Mouse (Mus musculus) granulocyte monocyte progenitor cell, adult 5-6 weeks (primary cell): ENCODE measurements around the gene Dcaf15. TPM values are rescaled to one million over a fixed set of nuclear protein-coding genes. Genes with fewer than 3 reads are reported as not detected.

Experiments
- ATAC-seq: replicated peaks from 2 replicates; pipeline ENCODE4 v1.8.0; 2016; ENCODE audit warnings: mild to moderate bottlenecking, moderate TSS enrichment, inconsistent platforms; ENCODE audit not compliant: poor library complexity, severe bottlenecking
- total RNA-seq, 2 experiments: library from RNA; stranded (forward) in 1 of 2; stranded (reverse) in 1 of 2; fragments of 200-712, 200-1000 nt in 1 of 2; fragments of >200 nt in 1 of 2; fragmentation: Nextera tagmentation in 1 of 2; gene quantifications; 2 replicates each; pipeline ENCODE4 v1.2.3; 2014 to 2017

Gene Dcaf15
- total RNA-seq, 2 experiments from 2014 or later, result 15.2 to 19.9 TPM

DNA sequence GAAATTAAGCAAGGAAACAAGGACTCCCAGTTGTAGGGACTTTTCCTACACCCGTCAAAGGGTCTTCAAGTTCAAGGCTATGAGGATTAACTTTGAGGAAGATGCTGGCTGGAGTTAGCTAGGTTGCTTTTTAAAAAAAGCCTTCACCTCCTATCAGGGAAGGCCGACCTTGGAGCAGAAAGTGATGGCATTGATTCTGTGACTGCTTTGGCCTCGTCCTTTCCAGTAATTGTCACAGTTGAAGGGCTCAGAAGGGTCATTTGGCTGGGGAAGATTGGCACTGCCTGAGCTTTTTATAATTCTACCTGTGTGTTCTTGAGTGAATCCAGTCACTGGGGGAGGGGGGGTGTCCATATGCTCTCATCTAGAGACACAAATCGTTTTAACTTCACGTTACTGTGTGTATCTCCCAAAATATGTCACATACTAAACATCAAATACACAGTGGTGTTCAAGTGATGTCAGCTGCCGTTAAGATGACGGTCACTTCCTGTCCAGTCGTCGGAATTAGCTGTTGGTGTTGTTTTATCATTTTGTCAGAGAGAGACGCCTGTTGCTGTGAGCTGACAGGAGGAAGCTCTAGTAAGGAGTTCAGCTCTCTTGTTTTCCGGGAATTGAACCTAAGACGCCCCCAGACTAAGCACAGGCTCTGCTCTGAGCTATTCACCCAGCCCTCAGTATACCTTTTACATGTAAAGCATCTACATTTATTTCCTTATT is 36.1 kb downstream of the Dcaf15 start:
- no peak for ATAC-seq

- ATAC-seq, result no peak
These were observed 36.7 kb downstream of the Dcaf15 start for GRCm38 (mm10) chr8:84067911-84068310.

- ATAC-seq, result peak; percentile 49
These were observed 37.5 kb downstream of the Dcaf15 start for GRCm38 (mm10) chr8:84067047-84067573.

DNA sequence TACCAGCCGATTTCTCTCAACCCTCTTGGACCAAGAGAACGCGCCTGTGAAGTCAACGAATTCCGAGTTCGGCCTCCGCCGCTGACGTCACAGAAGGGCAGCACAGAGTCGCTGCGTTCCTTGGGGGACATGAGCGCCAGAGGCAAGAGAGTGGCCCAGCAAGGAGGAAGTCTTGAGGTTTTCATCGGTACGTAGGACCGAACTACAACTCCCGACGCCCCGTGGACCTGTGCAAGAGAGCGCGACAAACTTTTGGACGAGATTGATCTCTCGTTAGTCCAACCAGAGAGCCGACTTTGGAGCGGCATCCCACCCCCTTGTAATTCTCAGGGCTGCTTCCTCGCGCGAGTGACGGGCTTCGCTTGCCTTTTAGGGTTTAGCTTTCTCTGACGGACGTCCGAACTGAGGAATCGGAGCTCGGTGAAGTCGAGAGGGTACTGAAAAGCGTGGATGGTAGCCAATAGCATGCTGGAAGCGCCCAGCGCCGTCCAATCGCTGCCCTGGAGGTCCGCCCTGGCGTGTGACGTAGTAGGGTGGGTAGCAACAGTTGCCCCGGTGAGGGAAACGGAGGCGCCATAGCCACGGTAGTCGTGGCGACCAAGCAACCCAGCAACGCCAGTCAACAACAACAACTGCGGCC is 38.2 kb downstream of the Dcaf15 start, which contains the start of gene Rfx1:
Gene Rfx1, plus strand, starts transcription at position 544 of the 640 bp plus-strand sequence.
- peak; percentile 82 for ATAC-seq

DNA sequence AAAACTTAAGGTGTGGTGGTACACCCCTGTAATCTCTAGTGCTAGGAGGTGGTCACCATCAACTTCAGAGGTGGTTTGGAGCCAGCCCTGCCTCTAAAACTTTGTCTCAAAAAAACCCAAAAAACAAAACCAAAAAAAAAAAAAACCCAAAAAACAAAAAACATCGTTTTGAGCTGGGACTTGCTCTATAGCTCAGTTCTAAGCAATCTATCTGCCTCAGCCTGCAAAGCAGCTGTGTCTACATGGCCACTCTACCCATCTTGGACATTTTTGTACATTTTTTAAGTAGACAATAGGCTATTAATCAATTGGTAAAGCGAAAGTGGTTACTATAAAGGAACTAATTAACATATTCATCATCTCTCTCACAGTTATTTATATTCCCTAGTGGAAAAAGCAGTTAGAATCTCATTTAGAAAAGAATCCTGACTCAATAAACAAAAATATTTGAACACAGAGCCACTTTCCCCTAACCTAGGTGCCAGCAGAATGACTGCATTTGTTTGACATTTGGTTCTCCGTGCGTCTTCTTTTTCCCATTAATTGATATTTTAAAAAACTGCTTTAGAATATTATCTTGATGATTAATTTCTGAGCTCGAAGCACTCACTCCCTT is 39.0 kb downstream of the Dcaf15 start:
- no peak for ATAC-seq

GRCm38 (mm10) chr8:84065037-84065436 is 39.5 kb downstream of the Dcaf15 start, which contains the start of gene Gm10643:
TSS of gene Gm10643 (minus strand) at chr8:84065137.
- no peak for ATAC-seq

DNA sequence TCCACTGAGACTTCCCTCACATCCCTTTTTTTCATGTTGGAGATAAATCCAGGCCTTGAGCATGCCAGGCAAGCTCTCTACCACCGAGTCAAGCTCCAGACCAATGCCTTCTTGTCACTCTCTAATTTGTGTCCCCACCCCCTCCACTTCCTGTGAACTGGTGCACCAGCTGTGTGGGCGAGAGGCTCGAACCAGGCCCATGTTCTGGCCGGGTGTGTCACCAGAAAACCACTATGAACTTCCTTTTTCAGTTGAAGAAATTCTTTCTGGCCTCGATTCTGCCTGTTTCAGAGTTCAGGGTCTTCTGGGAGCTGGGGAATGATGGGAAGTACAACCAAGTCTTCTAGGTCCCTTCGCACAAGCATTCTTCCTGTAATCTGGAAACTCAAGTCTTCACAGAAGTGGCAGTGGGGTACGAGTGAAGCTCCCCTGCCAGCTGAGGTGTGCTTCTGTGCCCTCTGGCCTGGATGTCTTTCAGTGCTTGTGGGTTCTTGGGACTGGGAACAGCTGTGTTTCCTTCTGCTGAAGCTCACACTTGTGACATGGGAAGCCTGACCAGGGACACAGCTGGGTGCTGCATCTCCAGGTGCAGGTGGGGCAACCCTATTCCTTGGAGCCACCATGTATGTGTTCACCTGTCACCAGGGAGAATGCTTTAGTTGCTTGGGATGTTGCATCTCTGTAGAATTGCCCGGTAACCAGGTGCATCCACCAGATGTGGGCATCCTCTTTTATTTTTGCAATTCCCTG is 40.5 kb downstream of the Dcaf15 start:
- ATAC-seq, result peak; percentile 18

DNA sequence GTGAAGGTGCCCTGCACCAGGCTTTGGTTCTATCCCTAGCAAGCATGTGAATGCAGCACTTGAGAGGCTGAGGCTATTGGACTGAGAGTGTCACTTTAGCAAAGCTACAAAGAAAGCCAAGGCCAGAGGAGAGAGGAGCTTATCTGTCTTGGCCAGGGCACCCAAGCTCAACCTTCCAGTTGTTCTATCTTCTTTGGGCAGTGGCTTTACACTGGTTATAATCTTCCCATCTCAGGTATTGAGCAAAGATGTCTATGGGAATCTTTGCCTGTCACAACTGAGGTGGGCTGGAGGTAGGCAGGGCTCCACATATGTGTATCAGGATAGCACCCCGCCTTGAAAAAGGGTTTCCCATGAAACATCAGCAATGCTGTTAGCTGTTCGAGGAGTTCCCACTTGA is 44.3 kb downstream of the Dcaf15 start:
- ATAC-seq, result no peak

DNA sequence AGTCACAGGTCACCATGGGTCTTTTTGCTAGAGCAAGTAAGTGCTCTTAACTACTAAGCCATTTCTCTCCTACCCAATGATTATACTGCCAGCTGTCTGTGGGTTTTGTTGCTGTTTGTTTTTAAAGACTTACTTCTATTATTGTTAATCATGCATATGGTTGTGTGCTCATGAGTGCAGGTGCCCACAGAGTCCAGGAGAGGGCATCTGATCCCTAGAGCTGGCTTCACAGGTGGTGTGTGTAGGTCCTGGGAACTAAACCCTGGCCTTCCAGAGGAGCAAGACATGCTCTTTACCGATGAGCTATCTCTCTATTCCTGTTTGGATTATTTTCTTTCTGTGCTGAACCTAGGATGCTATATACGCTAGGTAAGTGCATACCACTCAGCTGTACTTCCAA is 45.3 kb downstream of the Dcaf15 start:
- ATAC-seq, result no peak

- ATAC-seq, result no peak
These were observed 46.7 kb downstream of the Dcaf15 start for GRCm38 (mm10) chr8:84057827-84058226.

- ATAC-seq, result no peak
These were observed 51.3 kb downstream of the Dcaf15 start for GRCm38 (mm10) chr8:84053229-84053628.

- no peak for ATAC-seq
These were observed 51.8 kb downstream of the Dcaf15 start for GRCm38 (mm10) chr8:84052746-84053145.

DNA sequence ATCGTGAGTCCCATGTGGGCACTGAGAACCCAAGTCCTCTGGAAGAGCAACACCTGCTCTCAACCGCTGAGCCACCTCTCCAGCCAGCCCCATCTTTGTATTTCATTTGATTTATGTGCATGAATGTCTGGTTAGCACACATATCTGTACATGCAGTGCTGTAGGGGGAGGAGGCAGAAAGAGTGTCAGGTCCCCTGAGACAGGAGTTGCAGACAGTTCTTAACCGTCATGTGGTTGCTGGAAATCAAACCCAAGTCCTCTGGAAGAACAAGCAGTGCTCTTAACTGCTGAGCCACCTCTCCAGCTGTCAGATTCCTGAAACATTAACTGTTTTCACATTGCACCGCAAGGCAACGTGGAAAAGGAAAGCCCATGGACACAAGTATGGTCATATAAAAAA is 56.4 kb downstream of the Dcaf15 start:
- no peak for ATAC-seq

Other genes starting within 250 kb of the Dcaf15 start
- gene Adgrl1, start 204.7 kb downstream of the Dcaf15 start, total RNA-seq (2014; fragmentation: Nextera tagmentation), result 1.4 and 2.4 TPM in 2 replicates
- gene Adgrl1, start 204.7 kb downstream of the Dcaf15 start, total RNA-seq (2017), result 2.4 and 3.6 TPM in 2 replicates
- gene Gm10644, start 149.6 kb downstream of the Dcaf15 start, total RNA-seq (2014; fragmentation: Nextera tagmentation), result not detected in 2 replicates
- not detected in 2 replicates for gene Gm10644, start 149.6 kb downstream of the Dcaf15 start, total RNA-seq (2017)
- gene Asf1b, start 149.3 kb downstream of the Dcaf15 start, total RNA-seq (2014; fragmentation: Nextera tagmentation), result 36.8 and 53.8 TPM in 2 replicates
- gene Asf1b, start 149.3 kb downstream of the Dcaf15 start, total RNA-seq (2017), result 29.8 and 33.2 TPM in 2 replicates
- gene Prkaca, start 131.8 kb downstream of the Dcaf15 start, total RNA-seq (2014; fragmentation: Nextera tagmentation), result 36.4 and 39.3 TPM in 2 replicates
- 18.2 and 20.3 TPM in 2 replicates for gene Prkaca, start 131.8 kb downstream of the Dcaf15 start, total RNA-seq (2017)
- gene Samd1, start 107.1 kb downstream of the Dcaf15 start, total RNA-seq (2014; fragmentation: Nextera tagmentation), result 58.8 and 66.1 TPM in 2 replicates
- gene Samd1, start 107.1 kb downstream of the Dcaf15 start, total RNA-seq (2017), result 37.5 and 60.0 TPM in 2 replicates
- 2.3 TPM in 1 of 2 replicates, not detected in the other for gene 1700067K01Rik, start 103.3 kb downstream of the Dcaf15 start, total RNA-seq (2014; fragmentation: Nextera tagmentation)
- not detected in 2 replicates for gene 1700067K01Rik, start 103.3 kb downstream of the Dcaf15 start, total RNA-seq (2017)
- gene 2210011C24Rik, start 92.6 kb downstream of the Dcaf15 start, total RNA-seq (2014; fragmentation: Nextera tagmentation), result not detected in 2 replicates
- not detected in 2 replicates for gene 2210011C24Rik, start 92.6 kb downstream of the Dcaf15 start, total RNA-seq (2017)
- not detected in 2 replicates for gene Palm3, start 83.3 kb downstream of the Dcaf15 start, total RNA-seq (2014; fragmentation: Nextera tagmentation)
- gene Palm3, start 83.3 kb downstream of the Dcaf15 start, total RNA-seq (2017), result not detected in 2 replicates
- 0.88 and 0.90 TPM in 2 replicates for gene Il27ra, start 62.2 kb downstream of the Dcaf15 start, total RNA-seq (2014; fragmentation: Nextera tagmentation)
- gene Il27ra, start 62.2 kb downstream of the Dcaf15 start, total RNA-seq (2017), result 1.4 and 1.9 TPM in 2 replicates
- not detected in 2 replicates for gene Rln3, start 59.8 kb downstream of the Dcaf15 start, total RNA-seq (2014; fragmentation: Nextera tagmentation)
- gene Rln3, start 59.8 kb downstream of the Dcaf15 start, total RNA-seq (2017), result not detected in 2 replicates
- gene Gm10643, start 39.6 kb downstream of the Dcaf15 start, total RNA-seq (2014; fragmentation: Nextera tagmentation), result 0.90 and 1.5 TPM in 2 replicates
- 0.34 and 1.8 TPM in 2 replicates for gene Gm10643, start 39.6 kb downstream of the Dcaf15 start, total RNA-seq (2017)
- gene Rfx1, start 37.9 kb downstream of the Dcaf15 start, total RNA-seq (2014; fragmentation: Nextera tagmentation), result 6.9 and 13.6 TPM in 2 replicates
- gene Rfx1, start 37.9 kb downstream of the Dcaf15 start, total RNA-seq (2017), result 3.1 and 4.3 TPM in 2 replicates
- gene Podnl1, start 21.2 kb upstream of the Dcaf15 start, total RNA-seq (2014; fragmentation: Nextera tagmentation), result 0.41 TPM in 1 of 2 replicates, not detected in the other
- 0.26 TPM in 1 of 2 replicates, not detected in the other for gene Podnl1, start 21.2 kb upstream of the Dcaf15 start, total RNA-seq (2017)
- gene Cc2d1a, start 43.2 kb upstream of the Dcaf15 start, total RNA-seq (2014; fragmentation: Nextera tagmentation), result 11.8 and 13.5 TPM in 2 replicates
- 4.2 and 9.0 TPM in 2 replicates for gene Cc2d1a, start 43.2 kb upstream of the Dcaf15 start, total RNA-seq (2017)
- gene 4930432K21Rik, start 43.3 kb upstream of the Dcaf15 start, total RNA-seq (2014; fragmentation: Nextera tagmentation), result 1.2 TPM in 1 of 2 replicates, not detected in the other
- gene 4930432K21Rik, start 43.3 kb upstream of the Dcaf15 start, total RNA-seq (2017), result 1.2 and 1.8 TPM in 2 replicates
- 3.5 and 9.6 TPM in 2 replicates for gene Nanos3, start 80.4 kb upstream of the Dcaf15 start, total RNA-seq (2014; fragmentation: Nextera tagmentation)
- gene Nanos3, start 80.4 kb upstream of the Dcaf15 start, total RNA-seq (2017), result not detected in 2 replicates
- 4.6 and 8.1 TPM in 2 replicates for gene Zswim4, start 132.3 kb upstream of the Dcaf15 start, total RNA-seq (2014; fragmentation: Nextera tagmentation)
- gene Zswim4, start 132.3 kb upstream of the Dcaf15 start, total RNA-seq (2017), result 4.5 and 4.8 TPM in 2 replicates
- gene D8Ertd738e, start 145.0 kb upstream of the Dcaf15 start, total RNA-seq (2014; fragmentation: Nextera tagmentation), result 145 and 151 TPM in 2 replicates
- gene D8Ertd738e, start 145.0 kb upstream of the Dcaf15 start, total RNA-seq (2017), result 66.2 and 88.3 TPM in 2 replicates
- 18.6 and 30.7 TPM in 2 replicates for gene Mri1, start 152.6 kb upstream of the Dcaf15 start, total RNA-seq (2014; fragmentation: Nextera tagmentation)
- 14.0 and 26.3 TPM in 2 replicates for gene Mri1, start 152.6 kb upstream of the Dcaf15 start, total RNA-seq (2017)
- gene Ccdc130, start 165.6 kb upstream of the Dcaf15 start, total RNA-seq (2014; fragmentation: Nextera tagmentation), result 9.8 and 20.0 TPM in 2 replicates
- 10.6 and 10.8 TPM in 2 replicates for gene Ccdc130, start 165.6 kb upstream of the Dcaf15 start, total RNA-seq (2017)